Mouse (Mus musculus) CH12.LX (cell line): ENCODE data around the gene S1pr1. TPM values are rescaled to one million over a fixed set of nuclear protein-coding genes. Genes with fewer than 3 reads are reported as not detected.

Source experiments
- DNase-seq: peaks from one replicate; pipeline ENCODE4 v3.0.0-alpha.2; 2013; ENCODE audit errors: extremely low read depth
- H3K27ac ChIP-seq: 2 replicates; pipeline ENCODE4 v1.5.1; 2012; ENCODE audit warnings: low read depth, mild to moderate bottlenecking, control low read depth, moderate library complexity; ENCODE audit not compliant: insufficient read depth
- H3K27me3 ChIP-seq: replicated peaks from 2 replicates; pipeline ENCODE3; 2012; ENCODE audit warnings: inconsistent platforms
- H3K36me3 ChIP-seq, 2 experiments: replicated peaks in 1 of 2; 2 replicates each; pipeline versions ENCODE3 to v1.6.1; 2012; ENCODE audit warnings: inconsistent platforms in 1 of 2, low read length in 1 of 2, mild to moderate bottlenecking in 1 of 2, mixed read lengths in 1 of 2, moderate library complexity in 1 of 2; ENCODE audit not compliant: control insufficient read depth in 1 of 2, insufficient read depth in 1 of 2
- H3K4me1 ChIP-seq, 2 experiments: 2 replicates each; pipeline ENCODE4 v1.6.1; 2012; ENCODE audit warnings: inconsistent platforms in 1 of 2, moderate library complexity in 1 of 2; ENCODE audit not compliant: insufficient read depth in 2 of 2, control insufficient read depth in 1 of 2
- H3K4me2 ChIP-seq: 2 replicates; pipeline ENCODE4 v1.6.1; 2012; ENCODE audit warnings: low read depth, mild to moderate bottlenecking, control low read depth; ENCODE audit not compliant: poor library complexity, insufficient read depth, severe bottlenecking
- H3K4me3 ChIP-seq, 3 experiments: fragments of 150-350 bp in 1 of 3; sonication (generic) in 1 of 3; replicated peaks in 1 of 3; 2 replicates each; pipeline versions ENCODE3 to v1.5.1; 2011 to 2012; ENCODE audit warnings: low read depth in 2 of 3, low read length in 2 of 3, mild to moderate bottlenecking in 2 of 3, moderate library complexity in 2 of 3, control low read depth in 1 of 3, improper control_type of control experiment in 1 of 3, inconsistent platforms in 1 of 3, mixed read lengths in 1 of 3; ENCODE audit not compliant: poor library complexity in 1 of 3
- H3K79me2 ChIP-seq: replicated peaks from 2 replicates; pipeline ENCODE4 v1.6.1; 2012; ENCODE audit warnings: mild to moderate bottlenecking, moderate library complexity; ENCODE audit not compliant: control insufficient read depth, poor library complexity, insufficient read depth, severe bottlenecking; ENCODE audit errors: extremely low read depth
- H3K9ac ChIP-seq: 2 replicates; pipeline ENCODE4 v1.6.1; 2012; ENCODE audit warnings: low read depth, mild to moderate bottlenecking, control low read depth, moderate library complexity; ENCODE audit not compliant: insufficient read depth
- H3K9me3 ChIP-seq: replicated peaks from 2 replicates; pipeline ENCODE3; 2012; ENCODE audit warnings: low read length, inconsistent platforms, mixed read lengths
- BHLHE40 ChIP-seq: IDR thresholded peaks from 2 replicates; pipeline ENCODE4 v1.6.1; 2011; ENCODE audit warnings: mild to moderate bottlenecking, low read depth, low read length, improper control_type of control experiment
- CHD1 ChIP-seq: IDR thresholded peaks from 2 replicates; pipeline ENCODE4 v1.6.1; 2012; ENCODE audit warnings: low read depth, low read length, improper control_type of control experiment, inconsistent platforms
- CHD2 ChIP-seq: IDR thresholded peaks from 2 replicates; pipeline ENCODE4 v1.6.1; 2011; ENCODE audit warnings: low read length, improper control_type of control experiment
- CTCF ChIP-seq, 2 experiments: IDR thresholded peaks in 1 of 2; conservative IDR thresholded peaks in 1 of 2; 2 replicates each; pipeline ENCODE4 v1.5.1; 2011 to 2012; ENCODE audit warnings: low read depth in 2 of 2, low read length in 2 of 2, improper control_type of control experiment in 1 of 2, inconsistent platforms in 1 of 2, mild to moderate bottlenecking in 1 of 2, moderate library complexity in 1 of 2
- EP300 ChIP-seq: IDR thresholded peaks from 2 replicates; pipeline ENCODE4 v1.6.1; 2011; ENCODE audit warnings: low read length, improper control_type of control experiment
- GABPA ChIP-seq: IDR thresholded peaks from 2 replicates; pipeline ENCODE4 v1.6.1; 2012; ENCODE audit warnings: low read depth, low read length, improper control_type of control experiment, inconsistent platforms; ENCODE audit not compliant: insufficient replicate concordance
- HCFC1 ChIP-seq: IDR thresholded peaks from 2 replicates; pipeline ENCODE4 v1.6.1; 2012; ENCODE audit warnings: low read depth, mild to moderate bottlenecking, inconsistent platforms, low read length, improper control_type of control experiment
- JUN ChIP-seq: IDR thresholded peaks from 2 replicates; pipeline ENCODE4 v1.6.1; 2011; ENCODE audit warnings: low read depth, mild to moderate bottlenecking, low read length, improper control_type of control experiment, moderate library complexity; ENCODE audit not compliant: insufficient read depth
- MAFK ChIP-seq: IDR thresholded peaks from 2 replicates; pipeline ENCODE4 v1.6.1; 2011; ENCODE audit warnings: low read length, improper control_type of control experiment; ENCODE audit not compliant: insufficient replicate concordance
- MAX ChIP-seq: IDR thresholded peaks from 2 replicates; pipeline ENCODE4 v1.6.1; 2011; ENCODE audit warnings: low read length, improper control_type of control experiment
- MAZ ChIP-seq: IDR thresholded peaks from 2 replicates; pipeline ENCODE4 v1.6.1; 2012; ENCODE audit warnings: low read depth, mild to moderate bottlenecking, inconsistent platforms, low read length, improper control_type of control experiment, moderate library complexity
- MEF2A ChIP-seq: IDR thresholded peaks from 2 replicates; pipeline ENCODE4 v1.6.1; 2014; ENCODE audit warnings: low read depth, mild to moderate bottlenecking, inconsistent platforms, low read length, improper control_type of control experiment, borderline replicate concordance
- MXI1 ChIP-seq: IDR thresholded peaks from 2 replicates; pipeline ENCODE4 v1.6.1; 2011; ENCODE audit warnings: mild to moderate bottlenecking, low read depth, low read length, improper control_type of control experiment
- NRF1 ChIP-seq: IDR thresholded peaks from 2 replicates; pipeline ENCODE4 v1.6.1; 2014; ENCODE audit warnings: low read depth, mild to moderate bottlenecking, inconsistent platforms, low read length, improper control_type of control experiment, moderate library complexity
- PAX5 ChIP-seq: IDR thresholded peaks from 2 replicates; pipeline ENCODE4 v1.6.1; 2012; ENCODE audit warnings: low read length, inconsistent platforms, mixed read lengths
- POLR2A ChIP-seq: IDR thresholded peaks from 2 replicates; pipeline ENCODE4 v1.6.1; 2011; ENCODE audit warnings: low read depth, mild to moderate bottlenecking, improper control_type of control experiment, low read length
- POLR2AphosphoS2 ChIP-seq: IDR thresholded peaks from 2 replicates; pipeline ENCODE4 v1.6.1; 2011; ENCODE audit warnings: low read depth, low read length, improper control_type of control experiment
- RAD21 ChIP-seq: IDR thresholded peaks from 2 replicates; pipeline ENCODE4 v1.6.1; 2011; ENCODE audit warnings: low read depth, mild to moderate bottlenecking, low read length, improper control_type of control experiment, moderate library complexity
- SIN3A ChIP-seq: IDR thresholded peaks from 2 replicates; pipeline ENCODE4 v1.6.1; 2012; ENCODE audit warnings: low read length, improper control_type of control experiment, inconsistent platforms
- TBP ChIP-seq: conservative IDR thresholded peaks from 2 replicates; pipeline ENCODE4 v1.6.1; 2011; ENCODE audit warnings: low read depth, low read length, improper control_type of control experiment
- TCF12 ChIP-seq: IDR thresholded peaks from 2 replicates; pipeline ENCODE4 v1.6.1; 2014; ENCODE audit warnings: low read depth, mild to moderate bottlenecking, inconsistent platforms, low read length, improper control_type of control experiment
- UBTF ChIP-seq: IDR thresholded peaks from 2 replicates; pipeline ENCODE4 v1.6.1; 2012; ENCODE audit warnings: low read depth, mild to moderate bottlenecking, inconsistent platforms, low read length, improper control_type of control experiment, moderate library complexity
- USF2 ChIP-seq: conservative IDR thresholded peaks from 2 replicates; pipeline ENCODE4 v1.6.1; 2011; ENCODE audit warnings: low read depth, low read length, improper control_type of control experiment
- ZNF384 ChIP-seq: IDR thresholded peaks from 2 replicates; pipeline ENCODE4 v1.6.1; 2012; ENCODE audit warnings: low read depth, low read length, improper control_type of control experiment, inconsistent platforms
- dilution Hi-C: fragments of 300-500 bp; cut with MboI; formaldehyde crosslinking; loops from 2 replicates; pipeline ENCODE4 v1.14.3; 2020; ENCODE audit warnings: low sequenced_read_pairs; ENCODE audit not compliant: extremely low pct_unique_long_range_greater_than_20kb, extremely low pct_ligation_motif_present
- in situ Hi-C: fragments of 300-500 bp; cut with MboI; formaldehyde crosslinking; loops from 3 replicates; pipeline ENCODE4 v1.14.3; 2019; ENCODE audit warnings: low sequenced_read_pairs, low pct_ligation_motif_present, low pct_unique_long_range_greater_than_20kb, mixed read lengths
- polyA plus RNA-seq: library from polyadenylated mRNA; unstranded; fragments of >175 nt; gene quantifications from 2 replicates; pipeline ENCODE4 v1.2.1, GENCODE M21; 2012; ENCODE audit warnings: low read depth; ENCODE audit not compliant: insufficient read length
- total RNA-seq, 2 experiments: library from RNA; depleted of rRNA; stranded (reverse); fragments of 300-350 nt in 1 of 2; fragments of >200 nt in 1 of 2; gene quantifications; 2 replicates each; pipeline ENCODE4 v1.2.3; 2012 to 2014

S1pr1 gene
- total and polyA plus RNA-seq, 3 experiments, result 1.8 to 7.1 (median 4.6) TPM

DNA sequence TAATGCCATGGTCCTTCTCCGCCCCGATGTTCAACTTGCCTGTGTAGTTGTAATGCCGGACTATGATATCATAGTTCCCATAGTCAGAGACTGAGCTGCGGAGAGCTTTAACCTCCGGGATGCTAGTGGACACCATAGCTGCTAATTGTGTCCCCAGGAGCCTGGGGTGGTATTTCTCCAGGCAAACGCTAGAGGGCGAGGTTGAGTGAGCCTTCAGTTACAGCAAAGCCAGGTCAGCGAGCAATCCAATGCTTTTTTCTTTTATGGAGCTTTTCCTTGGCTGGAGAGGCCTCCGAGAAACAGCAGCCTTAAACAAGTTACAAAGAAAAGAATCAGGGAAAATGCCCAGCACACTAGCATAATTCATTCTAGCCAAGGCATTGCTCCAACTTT lies 2.1 kb downstream of the S1pr1 start (continued):
- peak; percentile 77 for TF ChIP-seq SIN3A
- no peak for TF ChIP-seq MEF2A
- TF ChIP-seq MXI1, result no peak
- TF ChIP-seq RAD21, result peak; percentile 80
- TF ChIP-seq PAX5, result no peak
- TF ChIP-seq CTCF (conservative IDR thresholded peaks at IDR 0.05 in 1 of 2, IDR thresholded peaks at IDR 0.05 in 1 of 2; ENCODE audit: low read depth in 2 of 2, low read length in 2 of 2), result peak; percentile 87 to 90
- TF ChIP-seq JUN, result peak; percentile 6; the same call in 1 of the 2 replicates
- TF ChIP-seq HCFC1, result no peak
- no peak for TF ChIP-seq USF2
- peak; percentile 37; the same call in 1 of the 2 replicates for TF ChIP-seq BHLHE40
- TF ChIP-seq TCF12, result no peak; the same call in 1 of the 2 replicates
- no peak for TF ChIP-seq CHD2
- no peak for TF ChIP-seq MAFK
- no peak for TF ChIP-seq UBTF
- TF ChIP-seq POLR2A, result no peak
- TF ChIP-seq MAX, result no peak; the same call in 1 of the 2 replicates
- no peak for TF ChIP-seq POLR2AphosphoS2
- TF ChIP-seq NRF1, result no peak
- TF ChIP-seq MAZ, result peak; percentile 63; the same call in 1 of the 2 replicates
- peak; percentile 63 for TF ChIP-seq ZNF384

DNA sequence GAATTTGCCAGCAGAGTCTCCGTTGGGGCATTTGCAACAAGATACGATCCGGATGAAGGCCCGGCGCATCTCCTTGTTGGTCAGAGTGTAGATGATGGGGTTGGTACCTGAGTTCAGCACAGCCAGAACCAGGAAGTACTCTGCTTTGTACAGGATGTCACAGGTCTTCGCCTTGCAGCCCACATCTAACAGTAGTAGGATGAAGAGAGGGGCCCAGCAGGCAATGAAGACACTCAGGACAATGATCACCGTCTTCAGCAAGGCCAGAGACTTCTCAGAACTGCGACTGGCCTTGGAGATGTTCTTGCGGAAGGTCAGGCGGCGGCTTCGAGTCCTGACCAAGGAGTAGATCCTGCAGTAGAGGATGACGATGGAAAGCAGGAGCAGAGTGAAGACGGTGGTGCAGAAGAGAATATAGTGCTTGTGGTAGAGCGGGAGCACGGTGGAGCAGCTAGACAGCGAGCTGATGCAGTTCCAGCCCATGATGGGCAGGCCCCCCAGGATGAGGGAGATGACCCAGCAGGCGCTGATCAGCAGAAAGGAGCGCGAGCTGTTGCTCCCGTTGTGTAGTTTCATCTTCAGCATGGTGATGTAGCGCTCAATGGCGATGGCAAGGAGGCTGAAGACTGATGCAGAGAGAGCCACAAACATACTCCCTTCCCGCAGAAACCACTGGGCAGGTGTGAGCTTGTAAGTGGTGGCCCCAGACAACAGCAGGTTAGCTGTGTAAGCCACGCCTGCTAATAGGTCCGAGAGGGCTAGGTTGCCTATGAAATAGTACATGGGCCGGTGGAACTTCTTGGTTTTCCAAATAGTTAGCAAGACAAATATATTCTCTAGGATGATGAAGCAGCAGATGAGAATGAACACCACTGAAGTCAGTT lies 2.7 kb downstream of the S1pr1 start:
- H3K9me3 ChIP-seq, result peaks cover 12% of the 10 kb centered on the region
- in situ Hi-C loops, result loop anchor here (5.0 kb wide), 1 partner anchor 50 kb away; no protein-coding TSS in a partner anchor
- H3K79me2 ChIP-seq, result no peaks in the 10 kb centered on the region
- H3K27me3 ChIP-seq, result peaks cover 2% of the 10 kb centered on the region
- H3K36me3 ChIP-seq, result peaks cover 7 to 32% of the 10 kb centered on the region in 2 experiments
- DNase-seq, result no peak
- no peak overlapping the region for H3K27ac ChIP-seq
- no peak overlapping the region for H3K4me3 ChIP-seq
- dilution Hi-C loops, result no loop called here
- H3K9ac ChIP-seq, result no peak overlapping the region
- H3K4me2 ChIP-seq, result peak overlapping the region; percentile 54; the same call in 1 of the 2 replicates
- peaks cover 19 to 56% of the 10 kb centered on the region in 2 experiments for H3K4me1 ChIP-seq
- TF ChIP-seq EP300 (no peak), MAX (no peak), TCF12 (no peak), GABPA (no peak), TBP (no peak), CHD1 (no peak), USF2 (no peak)
- TF ChIP-seq, all 38 proteins: peak for 0
